Mouse (Mus musculus): ENCODE results near the gene Furin.
A peak's percentile ranks its signal among the peaks of the same experiment; 100 is the strongest.

Furin gene

DNA sequence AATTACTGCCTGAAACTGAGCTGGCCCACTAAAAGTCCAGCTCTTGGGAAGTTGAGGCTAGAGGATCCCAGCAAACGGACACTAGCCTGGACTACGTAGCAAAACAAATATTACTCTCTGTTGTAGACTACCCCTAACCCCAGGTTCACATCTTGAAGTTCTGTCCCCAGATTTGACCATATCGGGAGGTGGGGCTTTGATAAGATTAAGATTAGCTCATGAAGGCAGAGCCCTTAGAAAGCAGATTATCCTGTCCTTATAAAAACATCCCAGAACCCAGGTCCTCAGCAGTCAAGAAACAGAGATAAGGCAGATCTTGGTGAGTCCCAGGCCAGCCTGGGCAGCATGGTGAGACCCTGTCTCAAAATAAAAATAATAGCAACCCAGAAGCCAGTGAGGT, 33.1 kb downstream of the Furin start:
- DNase-seq (ENCODE audit: low read depth) = no peak

GRCm38 (mm10) chr7:80371041-80371751, 34.0 kb downstream of the Furin start, which contains the start of gene Man2a2:
Gene Man2a2, minus strand, starts transcription at chr7:80371375.
- DNase-seq (ENCODE audit: low read depth) = no peak

GRCm38 (mm10) chr7:80370649-80371040, 34.6 kb downstream of the Furin start:
- DNase-seq (ENCODE audit: low read depth) = no peak

GRCm38 (mm10) chr7:80369967-80370431, 35.2 kb downstream of the Furin start:
- DNase-seq (ENCODE audit: low read depth) = no peak

DNA sequence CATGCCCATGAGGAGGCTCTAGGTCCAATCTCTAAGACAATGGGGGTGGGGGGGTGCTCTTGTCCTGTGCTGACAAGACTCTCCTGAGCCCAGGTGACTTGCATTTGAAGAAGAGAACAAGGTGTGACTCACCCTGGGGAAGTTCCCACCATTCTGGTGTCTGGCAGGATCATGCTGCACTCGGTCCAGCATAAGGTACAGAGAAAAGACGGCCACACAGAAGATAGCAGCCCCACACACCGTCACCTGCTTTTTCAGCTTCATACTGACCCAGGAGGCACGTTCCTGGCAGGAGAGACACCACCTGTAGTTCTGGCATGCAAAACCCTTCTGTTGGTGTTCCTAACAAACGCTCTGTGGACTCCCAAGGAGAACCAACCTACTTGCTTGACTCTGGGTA, 35.8 kb downstream of the Furin start:
- DNase-seq (ENCODE audit: low read depth) = no peak

GRCm38 (mm10) chr7:80368635-80369421, 36.4 kb downstream of the Furin start:
- no peak for DNase-seq (ENCODE audit: low read depth)

- no peak for DNase-seq (ENCODE audit: low read depth)
These were observed 37.2 kb downstream of the Furin start for GRCm38 (mm10) chr7:80368009-80368408.

GRCm38 (mm10) chr7:80367232-80367631, 38.0 kb downstream of the Furin start:
- no peak for DNase-seq (ENCODE audit: low read depth)

GRCm38 (mm10) chr7:80365759-80366158, 39.5 kb downstream of the Furin start:
- no peak for DNase-seq (ENCODE audit: low read depth)

GRCm38 (mm10) chr7:80360435-80360834, 44.8 kb downstream of the Furin start:
- DNase-seq (ENCODE audit: low read depth) = no peak

DNA sequence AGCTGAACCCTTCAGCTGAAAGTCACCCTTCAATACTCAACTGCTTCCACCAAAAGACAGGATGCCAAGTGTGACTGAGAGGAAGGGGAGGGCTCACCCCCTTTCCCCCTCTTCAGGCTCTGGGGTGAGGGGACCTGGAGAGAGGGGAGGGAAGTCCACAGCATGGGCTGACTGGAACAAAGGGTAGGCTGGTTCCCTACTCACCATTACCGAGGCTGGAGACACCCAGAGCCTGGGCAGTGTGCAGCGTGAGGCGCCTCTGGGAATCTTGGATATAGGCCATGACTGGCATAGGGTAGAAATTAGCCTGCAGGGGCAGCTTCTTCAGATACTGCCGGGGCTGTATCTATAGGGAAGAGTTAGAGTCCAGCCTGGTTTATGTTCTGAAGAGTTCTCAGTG, 47.2 kb downstream of the Furin start:
- no peak for DNase-seq (ENCODE audit: low read depth)

DNA sequence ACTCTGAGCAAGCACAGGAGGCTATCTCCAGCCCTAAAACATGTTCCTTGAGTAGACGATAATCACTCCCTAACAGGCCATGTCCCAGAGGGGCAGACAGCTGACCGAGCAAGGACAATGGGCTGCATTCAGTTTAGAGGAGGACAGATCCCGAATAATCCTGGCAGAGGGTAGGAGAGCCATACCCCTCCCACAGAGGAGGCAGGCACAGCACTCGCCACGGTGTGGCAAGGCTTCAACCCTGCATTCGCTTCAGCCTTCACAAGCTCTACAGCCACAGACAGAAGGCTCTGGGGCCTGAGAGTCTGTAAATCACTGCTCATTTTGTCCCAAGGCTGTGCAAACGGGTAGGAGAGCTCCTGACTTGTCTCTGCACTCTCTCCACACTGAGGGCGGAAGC, 48.1 kb downstream of the Furin start:
- DNase-seq (ENCODE audit: low read depth) = no peak

DNA sequence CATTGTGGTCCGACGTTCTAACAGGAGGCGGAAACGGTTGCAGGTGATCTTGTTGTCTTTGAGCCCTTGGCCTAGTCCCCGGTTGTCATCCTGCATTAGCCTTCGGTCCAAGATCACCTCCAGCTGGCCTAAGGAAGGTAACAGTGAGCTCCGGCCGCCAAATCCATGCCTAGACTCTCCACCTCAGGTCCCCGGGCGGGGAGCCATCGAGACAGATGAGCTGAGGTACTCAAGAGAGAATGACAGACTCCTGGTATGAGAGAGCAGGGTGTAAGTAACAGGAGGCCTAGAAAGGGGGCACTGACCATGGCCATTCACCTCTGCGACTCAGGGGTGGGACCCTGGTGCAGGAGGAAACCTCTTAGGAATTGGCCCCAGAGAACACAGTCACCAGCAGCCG, 48.9 kb downstream of the Furin start:
- DNase-seq (ENCODE audit: low read depth) = no peak

- DNase-seq (ENCODE audit: low read depth) = no peak
These were observed 52.3 kb downstream of the Furin start for GRCm38 (mm10) chr7:80352920-80353319.

GRCm38 (mm10) chr7:80350808-80351207, 54.4 kb downstream of the Furin start:
- no peak for DNase-seq (ENCODE audit: low read depth)

GRCm38 (mm10) chr7:80347670-80348586, 57.3 kb downstream of the Furin start:
- DNase-seq (ENCODE audit: low read depth) = no peak

DNA sequence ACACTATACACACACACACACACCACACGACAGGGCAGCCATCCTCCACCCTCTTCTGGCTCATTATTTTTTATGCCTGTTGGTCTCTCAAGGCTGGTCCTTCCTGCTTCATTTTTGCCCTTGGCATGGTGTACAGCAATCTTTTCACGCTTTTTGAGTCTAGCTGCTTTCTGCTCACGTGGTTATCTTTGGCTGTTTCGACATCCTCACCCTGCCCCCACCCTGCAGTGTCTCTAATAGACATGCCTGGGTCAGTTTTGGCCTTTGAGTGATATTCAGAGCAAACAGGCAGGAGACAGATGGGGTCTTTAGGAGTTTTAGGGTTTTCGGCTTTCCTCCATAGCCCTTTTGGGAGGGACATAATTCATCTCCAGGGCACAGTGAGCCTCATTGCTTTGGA, 58.4 kb downstream of the Furin start:
- DNase-seq (ENCODE audit: low read depth) = no peak

DNA sequence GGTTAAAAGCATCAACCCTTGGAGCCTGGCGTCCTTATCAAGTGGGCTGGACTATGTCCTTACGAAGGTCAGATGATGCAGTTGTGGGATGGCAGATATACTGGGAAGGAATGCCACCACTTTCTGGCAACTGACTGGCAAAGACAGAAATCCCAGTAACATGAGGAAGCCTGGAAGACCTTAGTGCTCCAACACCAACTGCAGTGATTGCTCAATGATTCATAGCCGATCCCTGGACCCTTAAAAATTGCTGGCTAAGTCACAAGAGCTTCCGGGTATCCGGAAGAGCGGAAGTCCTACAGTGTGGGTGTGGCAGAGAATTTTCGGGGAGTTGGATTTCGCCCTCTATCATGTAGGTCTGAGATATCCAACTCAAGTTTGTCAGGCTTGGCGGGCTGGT, 59.1 kb downstream of the Furin start:
- no peak for DNase-seq (ENCODE audit: low read depth)

DNA sequence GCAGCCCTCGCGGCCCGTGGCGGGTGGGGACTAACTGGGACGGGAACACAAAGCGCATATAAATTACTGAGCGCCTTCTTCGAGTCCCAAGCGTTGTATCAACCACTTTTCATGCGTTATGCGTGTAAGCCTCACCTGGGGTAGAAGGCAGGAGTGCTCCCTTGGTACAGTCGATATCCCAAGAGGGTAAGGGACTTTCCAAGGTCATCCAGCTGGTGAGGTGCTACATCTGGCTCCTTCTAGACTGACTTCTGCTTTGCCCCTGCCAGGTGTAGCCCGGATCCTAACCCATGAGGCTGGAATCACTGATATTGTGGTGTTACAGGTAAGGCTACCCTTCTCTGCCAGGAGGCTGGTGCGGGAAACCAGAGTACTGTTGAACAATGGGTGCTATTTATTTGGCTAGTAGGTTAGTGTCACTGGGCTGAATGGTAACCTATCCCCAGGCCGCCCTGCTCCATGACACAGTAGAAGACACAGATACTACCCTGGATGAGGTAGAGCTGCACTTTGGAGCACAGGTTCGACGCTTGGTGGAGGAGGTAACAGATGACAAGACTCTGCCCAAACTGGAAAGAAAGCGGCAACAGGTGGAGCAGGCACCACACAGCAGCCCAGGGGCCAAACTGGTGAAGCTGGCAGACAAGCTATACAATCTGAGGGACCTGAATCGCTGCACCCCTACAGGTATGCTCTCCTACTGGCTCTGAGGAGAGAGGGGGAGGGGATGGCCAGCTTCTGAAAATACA, 61.8 kb downstream of the Furin start:
- DNase-seq (ENCODE audit: low read depth) = no peak

DNA sequence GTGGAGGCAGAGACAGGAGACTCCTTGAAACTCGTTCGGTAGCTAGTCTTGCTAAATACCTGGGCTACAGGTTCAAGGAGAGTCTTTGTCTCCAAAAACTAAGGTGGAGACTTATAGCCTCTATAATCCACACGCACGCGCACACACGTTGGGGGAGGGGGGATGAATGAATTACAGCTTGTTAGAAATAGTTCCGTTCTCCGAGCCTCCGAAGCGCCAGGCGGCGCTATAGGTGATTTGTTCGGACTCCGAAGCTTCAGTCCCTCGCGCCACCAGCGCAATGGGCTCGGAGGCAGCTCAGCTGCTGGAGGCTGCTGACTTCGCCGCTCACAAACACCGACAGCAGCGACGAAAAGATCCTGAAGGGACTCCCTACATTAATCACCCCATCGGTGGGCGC, 62.4 kb downstream of the Furin start, which contains the start of gene Hddc3:
Gene Hddc3 (plus strand): TSS at position 247 of the 400 bp plus-strand sequence.
- peak; percentile 97 for DNase-seq (ENCODE audit: low read depth)

GRCm38 (mm10) chr7:80341793-80342192, 63.4 kb downstream of the Furin start:
- DNase-seq (ENCODE audit: low read depth) = no peak

Measured in c-Kit-positive CD71-negative TER-119-negative erythroid progenitor cells, embryonic 14.5 days (primary cell).